Mouse (Mus musculus): ENCODE data around the gene Bdh2. TPM values are rescaled to one million over a fixed set of nuclear protein-coding genes. Genes with fewer than 3 reads are reported as not detected.

Gene Bdh2
- polyA plus RNA-seq, 1 experiment from 2014 or later: 8.8 TPM

DNA sequence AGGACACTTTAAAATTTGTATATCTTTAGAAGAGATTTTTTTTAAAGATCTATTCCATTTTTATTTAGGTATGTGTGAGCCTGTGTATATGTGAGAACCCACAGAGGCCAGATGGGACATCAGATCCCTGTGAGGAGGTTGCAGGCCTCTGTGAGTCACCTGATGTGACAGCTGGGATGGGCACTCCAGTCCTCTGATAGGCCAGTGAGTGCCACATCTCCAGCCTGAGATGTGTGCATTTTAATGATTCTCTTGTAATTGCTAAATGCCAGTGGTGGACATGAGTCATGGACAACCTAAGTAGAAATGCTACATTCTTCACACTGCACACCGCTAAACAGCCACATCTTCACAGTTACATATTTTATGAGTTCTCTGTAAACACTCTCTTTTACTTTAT lies 8.1 kb downstream of the Bdh2 start:
- Histone ChIP-seq H3K27ac (ENCODE audit: low read length) (no peak overlapping the region; the same call in 1 of the 2 replicates), H3K4me3 (ENCODE audit: low read length) (no peak overlapping the region), H3K27me3 (replicated peaks; ENCODE audit: control insufficient read depth, insufficient read depth, low read length) (no peaks in the 10 kb centered on the region), H3K9ac (ENCODE audit: low read depth, low read length) (no peak overlapping the region), H3K4me2 (ENCODE audit: low read depth, low read length) (no peak overlapping the region), H3K36me3 (ENCODE audit: control insufficient read depth, insufficient read depth, low read length) (no peaks in the 10 kb centered on the region), H3K9me3 (ENCODE audit: control insufficient read depth, low read length) (no peaks in the 10 kb centered on the region), H3K4me1 (ENCODE audit: control insufficient read depth, insufficient read depth, low read length) (no peaks in the 10 kb centered on the region)
- no peak for ATAC-seq
- WGBS: 79% methylated on average over 1 of the region's 1 CpGs

DNA sequence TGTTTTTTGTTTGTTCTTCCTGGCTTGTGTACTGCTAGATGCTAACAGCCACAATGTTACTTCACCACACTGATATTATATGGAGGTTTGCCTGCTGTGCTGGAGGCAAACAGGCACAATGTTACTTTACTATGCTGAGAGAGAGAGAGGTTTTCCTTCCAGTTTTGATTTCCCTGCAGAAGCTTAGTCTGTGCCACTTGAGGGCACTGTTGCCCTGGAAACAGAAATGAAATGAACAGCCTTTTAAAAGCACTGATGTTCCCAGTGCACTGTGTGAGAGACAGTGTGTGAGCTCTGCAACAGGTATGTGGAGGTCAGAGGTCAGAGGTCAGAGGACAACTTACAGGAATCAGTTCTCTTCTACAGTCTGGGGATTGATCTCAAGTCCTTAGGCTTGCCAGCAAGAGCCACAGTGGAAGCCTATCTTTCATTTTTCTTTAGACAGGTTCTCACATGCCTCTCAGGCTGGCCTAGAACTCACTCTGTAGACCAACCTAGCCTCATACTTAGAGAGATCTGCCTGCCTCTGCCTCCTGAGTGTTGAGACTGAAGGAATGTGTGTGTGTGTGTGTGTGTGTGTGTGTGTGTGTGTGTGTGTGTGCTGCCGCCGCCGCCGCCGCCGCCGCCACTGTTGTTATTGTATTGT lies 9.4 kb downstream of the Bdh2 start:
- Histone ChIP-seq H3K27ac (ENCODE audit: low read length) (no peak overlapping the region), H3K9me3 (ENCODE audit: control insufficient read depth, low read length) (no peaks in the 10 kb centered on the region), H3K9ac (ENCODE audit: low read depth, low read length) (no peak overlapping the region), H3K4me3 (ENCODE audit: low read length) (no peak overlapping the region), H3K36me3 (ENCODE audit: control insufficient read depth, insufficient read depth, low read length) (no peaks in the 10 kb centered on the region), H3K4me2 (ENCODE audit: low read depth, low read length) (no peak overlapping the region), H3K27me3 (replicated peaks; ENCODE audit: control insufficient read depth, insufficient read depth, low read length) (no peaks in the 10 kb centered on the region), H3K4me1 (ENCODE audit: control insufficient read depth, insufficient read depth, low read length) (no peaks in the 10 kb centered on the region)
- ATAC-seq: peak; percentile 59
- WGBS: 98% methylated on average over 7 of the region's 7 CpGs

DNA sequence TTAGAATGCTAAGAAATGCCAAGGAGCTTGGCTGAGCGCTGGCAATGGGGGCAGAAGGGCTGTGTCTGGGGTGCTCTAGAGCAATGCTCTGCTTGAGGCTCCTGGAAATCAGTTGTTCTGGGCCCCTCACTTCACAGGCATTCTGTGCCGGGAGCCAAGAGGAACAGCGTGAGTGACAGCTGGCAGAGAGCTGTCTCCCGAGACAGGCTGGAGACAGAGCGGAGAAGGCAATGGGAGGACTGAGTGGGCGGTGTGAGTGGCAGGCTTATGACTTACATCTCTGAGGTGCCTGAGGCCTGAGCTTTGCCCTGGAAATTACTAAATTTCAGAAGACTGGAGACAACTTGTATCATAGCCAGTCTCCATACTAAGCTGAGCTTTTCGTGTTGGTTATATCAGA lies 12.7 kb downstream of the Bdh2 start:
- Histone ChIP-seq H3K36me3 (ENCODE audit: control insufficient read depth, insufficient read depth, low read length) (no peaks in the 10 kb centered on the region), H3K4me3 (ENCODE audit: low read length) (no peak overlapping the region), H3K9ac (ENCODE audit: low read depth, low read length) (no peak overlapping the region), H3K4me1 (ENCODE audit: control insufficient read depth, insufficient read depth, low read length) (no peaks in the 10 kb centered on the region), H3K27me3 (replicated peaks; ENCODE audit: control insufficient read depth, insufficient read depth, low read length) (no peaks in the 10 kb centered on the region), H3K27ac (ENCODE audit: low read length) (no peak overlapping the region), H3K9me3 (ENCODE audit: control insufficient read depth, low read length) (no peaks in the 10 kb centered on the region), H3K4me2 (ENCODE audit: low read depth, low read length) (no peak overlapping the region)
- 59% methylated on average over 7 of the region's 7 CpGs for WGBS
- ATAC-seq: no peak

DNA sequence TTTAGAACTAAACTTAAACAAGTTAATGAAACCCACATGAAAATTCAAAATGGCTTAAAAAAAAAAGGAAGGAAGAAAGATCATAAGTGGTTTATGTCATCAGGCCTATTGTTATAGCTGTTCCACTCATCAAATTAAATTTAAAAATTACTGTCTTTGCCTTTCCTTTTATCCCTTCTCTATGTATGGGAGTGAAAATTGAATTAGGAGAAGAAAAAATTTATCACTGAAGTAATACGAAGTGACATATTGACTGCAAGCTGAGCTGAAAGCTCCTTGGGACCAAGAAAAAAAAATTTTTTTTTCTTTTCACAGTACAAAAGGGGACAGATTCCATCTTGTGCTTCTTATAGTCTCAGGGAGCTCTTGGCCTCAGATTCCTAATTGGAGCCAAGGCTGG lies 14.5 kb downstream of the Bdh2 start:
- Histone ChIP-seq H3K4me1 (ENCODE audit: control insufficient read depth, insufficient read depth, low read length) (no peaks in the 10 kb centered on the region), H3K4me3 (ENCODE audit: low read length) (no peak overlapping the region), H3K36me3 (ENCODE audit: control insufficient read depth, insufficient read depth, low read length) (no peaks in the 10 kb centered on the region), H3K27me3 (replicated peaks; ENCODE audit: control insufficient read depth, insufficient read depth, low read length) (no peaks in the 10 kb centered on the region), H3K9ac (ENCODE audit: low read depth, low read length) (no peak overlapping the region), H3K27ac (ENCODE audit: low read length) (no peak overlapping the region), H3K4me2 (ENCODE audit: low read depth, low read length) (no peak overlapping the region), H3K9me3 (ENCODE audit: control insufficient read depth, low read length) (no peaks in the 10 kb centered on the region)
- ATAC-seq: no peak
- 86% methylated on average over 1 of the region's 1 CpGs for WGBS

DNA sequence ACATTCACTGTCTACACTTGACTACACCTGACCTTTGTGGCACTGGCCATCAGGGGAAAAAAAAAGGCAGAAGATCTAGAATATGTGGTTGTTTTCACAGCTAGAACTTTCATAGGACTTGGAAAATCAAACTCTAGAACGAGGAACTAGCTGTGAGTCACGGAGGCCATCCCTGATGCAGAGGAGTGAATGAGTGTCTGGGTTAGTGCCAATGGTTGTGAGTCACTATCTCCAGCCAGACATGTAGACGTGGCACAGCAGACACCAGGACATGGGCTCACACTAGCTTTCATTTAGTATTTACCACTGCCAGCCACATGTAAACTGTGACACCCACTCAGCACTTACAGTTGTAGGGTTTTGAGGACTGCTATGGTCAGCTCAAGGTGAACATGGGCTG lies 17.5 kb downstream of the Bdh2 start:
- 82% methylated on average over 3 of the region's 3 CpGs for WGBS

DNA sequence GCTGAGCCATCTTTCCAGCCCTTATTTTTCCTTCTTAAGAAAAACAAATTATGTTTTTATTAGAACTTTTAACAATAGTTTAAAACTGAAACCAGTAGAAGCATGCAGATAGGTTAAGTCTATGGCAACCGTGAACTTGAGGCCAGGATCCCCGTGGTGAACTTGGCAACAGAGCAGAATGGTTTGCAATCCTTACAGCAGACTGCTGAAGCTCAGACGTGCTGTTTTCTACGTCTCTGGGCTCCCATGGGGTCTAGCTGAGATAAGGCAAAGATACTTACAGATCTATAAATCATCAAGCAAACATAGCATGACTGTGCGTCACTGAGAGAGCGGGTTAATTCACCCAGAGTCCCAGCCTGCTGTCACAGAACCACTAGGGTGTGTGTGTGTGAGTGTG lies 19.1 kb downstream of the Bdh2 start:
- Histone ChIP-seq H3K4me1 (ENCODE audit: control insufficient read depth, insufficient read depth, low read length) (no peaks in the 10 kb centered on the region), H3K27me3 (replicated peaks; ENCODE audit: control insufficient read depth, insufficient read depth, low read length) (no peaks in the 10 kb centered on the region), H3K4me2 (ENCODE audit: low read depth, low read length) (no peak overlapping the region), H3K27ac (ENCODE audit: low read length) (no peak overlapping the region), H3K4me3 (ENCODE audit: low read length) (no peak overlapping the region), H3K9me3 (ENCODE audit: control insufficient read depth, low read length) (no peaks in the 10 kb centered on the region), H3K9ac (ENCODE audit: low read depth, low read length) (no peak overlapping the region), H3K36me3 (ENCODE audit: control insufficient read depth, insufficient read depth, low read length) (no peaks in the 10 kb centered on the region)
- WGBS: 43% methylated on average over 6 of the region's 6 CpGs
- ATAC-seq: no peak

More for the DNA sequence above, 17.5 kb downstream of the Bdh2 start:
- no peak overlapping the region for H3K4me3 ChIP-seq (ENCODE audit: low read length)
- H3K4me1 ChIP-seq (ENCODE audit: control insufficient read depth, insufficient read depth, low read length): no peaks in the 10 kb centered on the region
- no peak overlapping the region for H3K4me2 ChIP-seq (ENCODE audit: low read depth, low read length)
- H3K9ac ChIP-seq (ENCODE audit: low read depth, low read length): no peak overlapping the region
- no peaks in the 10 kb centered on the region for H3K36me3 ChIP-seq (ENCODE audit: control insufficient read depth, insufficient read depth, low read length)
- H3K9me3 ChIP-seq (ENCODE audit: control insufficient read depth, low read length): no peaks in the 10 kb centered on the region
- H3K27ac ChIP-seq (ENCODE audit: low read length): no peak overlapping the region
- no peaks in the 10 kb centered on the region for H3K27me3 ChIP-seq (replicated peaks; ENCODE audit: control insufficient read depth, insufficient read depth, low read length)
- no peak for ATAC-seq

DNA sequence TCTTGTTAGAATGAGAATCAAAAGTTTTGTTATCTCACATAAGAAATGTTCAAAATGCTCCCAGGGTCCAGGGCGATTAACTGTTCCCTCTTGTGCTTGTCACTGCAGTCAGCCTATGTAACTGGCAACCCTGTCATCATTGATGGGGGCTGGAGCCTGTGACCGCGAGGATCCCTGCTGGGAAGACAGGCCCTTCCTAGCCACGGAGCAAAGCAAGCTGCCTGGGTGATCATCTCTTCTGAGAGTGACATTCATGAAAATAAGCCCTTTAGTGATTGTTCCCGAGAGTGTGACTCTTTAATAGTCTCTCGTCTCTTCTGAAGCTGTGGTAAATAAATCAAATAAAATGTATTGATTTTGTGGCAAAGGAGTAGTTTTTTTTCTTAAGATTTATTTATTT lies 23.0 kb downstream of the Bdh2 start:
- Histone ChIP-seq H3K4me1 (ENCODE audit: control insufficient read depth, insufficient read depth, low read length) (no peaks in the 10 kb centered on the region; the same call in 1 of the 2 replicates), H3K27me3 (replicated peaks; ENCODE audit: control insufficient read depth, insufficient read depth, low read length) (no peaks in the 10 kb centered on the region), H3K4me2 (ENCODE audit: low read depth, low read length) (no peak overlapping the region), H3K27ac (ENCODE audit: low read length) (no peak overlapping the region), H3K4me3 (ENCODE audit: low read length) (no peak overlapping the region), H3K36me3 (ENCODE audit: control insufficient read depth, insufficient read depth, low read length) (no peaks in the 10 kb centered on the region), H3K9me3 (ENCODE audit: control insufficient read depth, low read length) (no peaks in the 10 kb centered on the region), H3K9ac (ENCODE audit: low read depth, low read length) (no peak overlapping the region)
- WGBS: 45% methylated on average over 6 of the region's 6 CpGs
- ATAC-seq: no peak

DNA sequence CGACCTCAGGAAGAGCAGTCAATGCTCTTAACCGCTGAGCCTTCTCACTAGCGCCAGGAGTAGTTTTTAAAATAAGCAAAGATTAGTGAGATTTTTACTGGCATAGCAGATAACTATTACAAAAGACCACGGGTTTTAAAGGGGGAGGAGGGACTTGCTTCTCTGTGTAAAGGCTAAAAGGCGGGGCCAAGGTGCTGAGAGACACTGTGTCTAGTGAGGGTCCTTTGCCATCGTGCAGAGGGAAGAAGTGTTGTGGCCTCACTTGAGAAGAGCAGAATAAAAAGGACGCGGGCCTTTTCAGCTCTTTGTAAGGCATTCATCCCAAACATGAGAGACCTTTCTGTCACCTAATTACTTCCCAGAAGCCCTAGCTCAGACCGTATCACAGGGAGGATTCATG lies 23.5 kb downstream of the Bdh2 start:
- Histone ChIP-seq H3K36me3 (ENCODE audit: control insufficient read depth, insufficient read depth, low read length) (no peaks in the 10 kb centered on the region), H3K9ac (ENCODE audit: low read depth, low read length) (no peak overlapping the region), H3K4me2 (ENCODE audit: low read depth, low read length) (no peak overlapping the region), H3K27me3 (replicated peaks; ENCODE audit: control insufficient read depth, insufficient read depth, low read length) (no peaks in the 10 kb centered on the region), H3K9me3 (ENCODE audit: control insufficient read depth, low read length) (no peaks in the 10 kb centered on the region), H3K27ac (ENCODE audit: low read length) (no peak overlapping the region), H3K4me3 (ENCODE audit: low read length) (no peak overlapping the region), H3K4me1 (ENCODE audit: control insufficient read depth, insufficient read depth, low read length) (no peaks in the 10 kb centered on the region; the same call in 1 of the 2 replicates)
- 36% methylated on average over 9 of the region's 9 CpGs for WGBS
- ATAC-seq: no peak

DNA sequence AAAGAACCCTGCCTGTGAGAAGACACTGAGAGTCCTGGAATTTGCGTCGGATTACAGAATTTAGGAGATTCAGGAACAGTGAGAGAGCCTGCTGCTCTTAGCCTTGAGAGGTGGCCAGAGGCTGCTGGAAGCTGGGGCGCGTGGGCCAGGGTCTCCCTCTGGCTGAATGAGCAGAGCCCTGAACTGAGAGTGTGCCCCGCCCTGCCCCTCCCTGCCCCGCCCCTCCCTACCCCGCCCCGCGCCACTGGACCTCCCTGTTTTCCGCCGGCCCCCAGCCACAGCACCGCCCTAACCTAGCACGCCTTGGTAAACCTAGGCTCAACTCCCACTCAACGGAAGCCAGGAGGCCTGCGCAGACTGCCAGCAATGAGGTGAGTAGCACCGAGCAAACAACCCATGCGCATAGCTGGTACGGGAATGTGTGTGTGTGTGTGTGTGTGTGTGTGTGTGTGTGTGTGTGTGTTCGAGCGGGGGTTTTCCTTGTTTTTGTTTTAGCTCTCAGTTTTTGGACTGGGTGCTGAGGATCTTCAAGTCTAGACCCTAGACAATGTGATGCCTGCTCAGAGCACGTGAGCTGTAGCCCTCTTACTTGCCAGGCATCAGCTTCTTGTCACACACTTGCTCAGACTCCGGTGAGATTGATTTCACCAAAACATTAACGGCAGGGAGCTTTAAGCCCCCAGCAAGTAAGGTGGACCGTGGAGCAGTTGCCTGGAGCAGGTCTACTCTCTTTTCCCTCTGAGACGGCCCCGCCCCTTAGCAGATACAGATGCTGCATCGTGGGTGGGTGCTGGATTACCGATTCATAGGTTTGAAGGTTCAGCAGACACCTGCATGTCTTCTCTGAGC lies 26.6 kb downstream of the Bdh2 start, which contains the start of gene Slc9b2:
TSS of gene Slc9b2 (plus strand) at position 290 of the 849 bp plus-strand sequence.
- no peaks in the 10 kb centered on the region; the same call in 1 of the 2 replicates for H3K4me1 ChIP-seq (ENCODE audit: control insufficient read depth, insufficient read depth, low read length)
- peak; percentile 95 for ATAC-seq
- peak within 1 kb of the TSS; percentile 82 for H3K4me2 ChIP-seq (ENCODE audit: low read depth, low read length)
- H3K4me3 ChIP-seq (ENCODE audit: low read length): peak within 1 kb of the TSS; percentile 41
- 6% methylated on average over 25 of the region's 28 CpGs for WGBS
- H3K36me3 ChIP-seq (ENCODE audit: control insufficient read depth, insufficient read depth, low read length): no peaks in the 10 kb centered on the region
- no peaks in the 10 kb centered on the region for H3K9me3 ChIP-seq (ENCODE audit: control insufficient read depth, low read length)
- 0 out of 2 replicates have a peak within 1 kb of the TSS, but pooled peaks have one; percentile 43 for H3K9ac ChIP-seq (ENCODE audit: low read depth, low read length)
- no peaks in the 10 kb centered on the region for H3K27me3 ChIP-seq (replicated peaks; ENCODE audit: control insufficient read depth, insufficient read depth, low read length)
- H3K27ac ChIP-seq (ENCODE audit: low read length): no peak within 1 kb of the TSS

Data from intestine, embryonic 16.5 days (tissue).